21 mouse cellular contexts compared by ENCODE assay signal in genomic region chr15:103310365-103310910, GRCm38 (mm10). TPM values are rescaled to one million over a fixed set of nuclear protein-coding genes. Genes with fewer than 3 reads are reported as not detected.
A peak's percentile ranks its signal among the peaks of the same experiment; 100 is the strongest.
DNase-seq lines count a peak whose midpoint lies in the region; ATAC-seq and TF ChIP-seq lines count a peak whose summit lies in the region.
"Had no signal": no experiment of that assay in that cellular context is flagged by ENCODE, and none has a peak within 500 bp of the region (broad histone marks: within the 10 kb centered on the region; RNA-seq: fewer than 3 reads in every experiment).

Gene Gpr84 (minus strand): TSS chr15:103310612.

- peak within 1 kb of the TSS; percentile 15; the same call in 1 of the 2 replicates for H3K27ac ChIP-seq in kidney, embryonic 14.5 days (ENCODE audit: low read depth, low read length)
- H3K27ac ChIP-seq in spleen, adult 2 months (ENCODE audit: insufficient read depth, low read length): peak within 1 kb of the TSS; percentile 19; the same call in 1 of the 2 replicates
- H3K27ac ChIP-seq in left cerebral cortex, adult 2 months: no peak within 1 kb of the TSS
- H3K27ac ChIP-seq: hindbrain, embryonic 15.5 days; limb, embryonic 15.5 days; midbrain, embryonic 12.5 days had no signal

- no peak for TF ChIP-seq CTCF in spleen, adult 2 months (IDR thresholded peaks at IDR 0.05; ENCODE audit: extremely low read depth, insufficient read depth, insufficient read length, insufficient replicate concordance)
- no peak for TF ChIP-seq CTCF in left cerebral cortex, adult 2 months (IDR thresholded peaks at IDR 0.05)

- no peaks in the 10 kb centered on the region for H3K27me3 ChIP-seq in kidney, embryonic 14.5 days (ENCODE audit: control insufficient read depth, insufficient read depth, low read length)
- H3K27me3 ChIP-seq in spleen, adult 2 months (ENCODE audit: control insufficient read depth, insufficient read depth, low read length): no peaks in the 10 kb centered on the region
- H3K27me3 ChIP-seq: hindbrain, embryonic 15.5 days; limb, embryonic 15.5 days had no signal

- WGBS in kidney, embryonic 14.5 days: 39% methylated on average over 6 of the region's 6 CpGs
- WGBS in spleen, adult 2 months: 7% methylated on average over 6 of the region's 6 CpGs

- no peak within 1 kb of the TSS for H3K4me3 ChIP-seq in kidney, embryonic 14.5 days (ENCODE audit: low read length)
- no peak within 1 kb of the TSS for H3K4me3 ChIP-seq in spleen, adult 2 months (ENCODE audit: extremely low read depth, insufficient read depth, insufficient read length)
- no peak within 1 kb of the TSS for H3K4me3 ChIP-seq in left cerebral cortex, adult 2 months
- H3K4me3 ChIP-seq: hindbrain, embryonic 15.5 days; limb, embryonic 15.5 days; midbrain, embryonic 12.5 days had no signal

- no peak within 1 kb of the TSS for H3K4me2 ChIP-seq in kidney, embryonic 14.5 days (replicated peaks; ENCODE audit: low read depth, low read length)
- H3K4me2 ChIP-seq: hindbrain, embryonic 15.5 days had no signal

- DNase-seq in kidney, postnatal 25 days: no peak
- no peak for DNase-seq in spleen, adult 2 months (ENCODE audit: low read depth in 1 of 2, low spot score in 2 of 2)
- no peak for DNase-seq in spleen, postnatal 4 days (ENCODE audit: low spot score in 2 of 2)
- no peak for DNase-seq in urinary bladder, postnatal 10 days (ENCODE audit: low spot score)
- no peak for DNase-seq in left cerebral cortex, adult 2 months (ENCODE audit: extremely low spot score in 1 of 2, low spot score in 2 of 2)
- DNase-seq in gastrocnemius, postnatal 25 days: no peak
- DNase-seq: adrenal gland, postnatal 14 days; gastrocnemius, postnatal 10 days; kidney, postnatal 10 days; layer of hippocampus, adult 9-11 months; retina, postnatal 1 day had no signal

- intact Hi-C loops in left cerebral cortex, adult 2 months (cut with DNase I): loop anchor here (10.0 kb wide), 1 partner anchor 296 kb away; the partner anchor contains the start of gene Hoxc4

- no peak for ATAC-seq in kidney, embryonic 14.5 days (ENCODE audit: low FRiP score, low TSS enrichment)
- ATAC-seq in megakaryocyte, adult 5-6 weeks (ENCODE audit: poor library complexity, severe bottlenecking): peak; percentile 52
- ATAC-seq: intestine, embryonic 16.5 days; lung, postnatal 0 days had no signal

- peaks cover 61% of the 10 kb centered on the region for H3K4me1 ChIP-seq in kidney, embryonic 14.5 days (ENCODE audit: control insufficient read depth, insufficient read depth, low read length)
- H3K4me1 ChIP-seq in spleen, adult 2 months (ENCODE audit: control insufficient read depth, insufficient read depth, insufficient read length): peaks cover 2% of the 10 kb centered on the region; the same call in 1 of the 2 replicates

- no peaks in the 10 kb centered on the region; the same call in 1 of the 2 replicates for H3K36me3 ChIP-seq in kidney, embryonic 14.5 days (ENCODE audit: control insufficient read depth, insufficient read depth, low read length)
- no peaks in the 10 kb centered on the region; the same call in 1 of the 2 replicates for H3K36me3 ChIP-seq in spleen, adult 2 months (ENCODE audit: control insufficient read depth, insufficient read depth, low read length)
- H3K36me3 ChIP-seq: hindbrain, embryonic 15.5 days had no signal

- H3K9ac ChIP-seq in kidney, embryonic 14.5 days (ENCODE audit: low read depth, low read length): no peak within 1 kb of the TSS
- H3K9ac ChIP-seq: hindbrain, embryonic 15.5 days; limb, embryonic 15.5 days; midbrain, embryonic 12.5 days had no signal

- no peaks in the 10 kb centered on the region for H3K9me3 ChIP-seq in kidney, embryonic 14.5 days (ENCODE audit: control insufficient read depth, low read length)
- H3K9me3 ChIP-seq: heart, embryonic 10.5 days; hindbrain, embryonic 15.5 days; limb, embryonic 15.5 days; midbrain, embryonic 12.5 days had no signal

- no peak for TF ChIP-seq POLR2A in spleen, adult 2 months (IDR thresholded peaks at IDR 0.05; ENCODE audit: low read depth, low read length)

RNA-seq across cellular contexts. Expression of gene Gpr84, which starts in this region (rescaled TPM):
- 0.47 and 0.69 TPM in 2 replicates for polyA plus RNA-seq in kidney, embryonic 14.5 days (2014; fragmentation: Nextera tagmentation; extraction: Ambion mirVana)
- polyA plus RNA-seq in spleen, adult 2 months (2012; rRNA removed): 0.33 and 0.49 TPM in 2 replicates
- 2.9 and 3.8 TPM in 2 replicates for total RNA-seq in megakaryocyte, adult 5-6 weeks (2015)
- total RNA-seq in megakaryocyte, adult 5-6 weeks (2017): 1.7 and 3.3 TPM in 2 replicates
- under 1 TPM; 0.40 to 0.66 TPM for total RNA-seq in left cerebral cortex, adult 2 months (2021)
- not detected for total RNA-seq in gastrocnemius, postnatal 25 days (2021)
- total RNA-seq: adrenal gland, postnatal 14 days; heart, postnatal 25 days had no signal
- polyA plus RNA-seq: forebrain, embryonic 11.5 days had no signal
